Mouse (Mus musculus): ENCODE measurements around the gene Tor1aip2. TPM values are rescaled to one million over a fixed set of nuclear protein-coding genes. Genes with fewer than 3 reads are reported as not detected.

Tor1aip2 gene
- polyA plus RNA-seq, 1 experiment from 2014 or later = 53.9 TPM

GRCm38 (mm10) chr1:156084603-156085002 is 49.4 kb downstream of the Tor1aip2 start:
- H3K36me3 ChIP-seq (ENCODE audit: control insufficient read depth, insufficient read depth) = no peaks in the 10 kb centered on the region
- ATAC-seq (ENCODE audit: low read depth) = no peak
- WGBS (ENCODE audit: insufficient replicate concordance) = 53% methylated on average over 3 of the region's 3 CpGs
- H3K4me3 ChIP-seq (ENCODE audit: low read depth, low read length) = no peak overlapping the region
- H3K9me3 ChIP-seq (replicated peaks; ENCODE audit: control insufficient read depth, low read length) = no peaks in the 10 kb centered on the region
- H3K27me3 ChIP-seq (ENCODE audit: control insufficient read depth, insufficient read depth, low read depth, low read length) = no peaks in the 10 kb centered on the region
- no peak overlapping the region for H3K4me2 ChIP-seq (ENCODE audit: low read depth, low read length)
- no peaks in the 10 kb centered on the region for H3K4me1 ChIP-seq (ENCODE audit: control insufficient read depth, low read depth, low read length)
- no peak overlapping the region for H3K9ac ChIP-seq (ENCODE audit: low read depth, low read length)
- H3K27ac ChIP-seq (ENCODE audit: low read length) = no peak overlapping the region

GRCm38 (mm10) chr1:156085770-156086169 is 50.6 kb downstream of the Tor1aip2 start:
- Histone ChIP-seq H3K27ac (ENCODE audit: low read length) (no peak overlapping the region), H3K9ac (ENCODE audit: low read depth, low read length) (no peak overlapping the region), H3K9me3 (replicated peaks; ENCODE audit: control insufficient read depth, low read length) (no peaks in the 10 kb centered on the region), H3K4me2 (ENCODE audit: low read depth, low read length) (no peak overlapping the region), H3K36me3 (ENCODE audit: control insufficient read depth, insufficient read depth) (no peaks in the 10 kb centered on the region), H3K4me1 (ENCODE audit: control insufficient read depth, low read depth, low read length) (no peaks in the 10 kb centered on the region), H3K4me3 (ENCODE audit: low read depth, low read length) (no peak overlapping the region), H3K27me3 (ENCODE audit: control insufficient read depth, insufficient read depth, low read depth, low read length) (no peaks in the 10 kb centered on the region)
- 45% methylated on average over 5 of the region's 5 CpGs for WGBS (ENCODE audit: insufficient replicate concordance)
- ATAC-seq (ENCODE audit: low read depth) = no peak

- H3K36me3 ChIP-seq (ENCODE audit: control insufficient read depth, insufficient read depth) = no peaks in the 10 kb centered on the region
- no peaks in the 10 kb centered on the region for H3K27me3 ChIP-seq (ENCODE audit: control insufficient read depth, insufficient read depth, low read depth, low read length)
- WGBS (ENCODE audit: insufficient replicate concordance) = 25% methylated on average over 5 of the region's 5 CpGs
- no peak for ATAC-seq (ENCODE audit: low read depth)
- no peaks in the 10 kb centered on the region for H3K9me3 ChIP-seq (replicated peaks; ENCODE audit: control insufficient read depth, low read length)
- H3K9ac ChIP-seq (ENCODE audit: low read depth, low read length) = no peak overlapping the region
- no peak overlapping the region for H3K4me3 ChIP-seq (ENCODE audit: low read depth, low read length)
- H3K27ac ChIP-seq (ENCODE audit: low read length) = no peak overlapping the region
- H3K4me1 ChIP-seq (ENCODE audit: control insufficient read depth, low read depth, low read length) = peaks cover 2% of the 10 kb centered on the region; the same call in 1 of the 2 replicates
- H3K4me2 ChIP-seq (ENCODE audit: low read depth, low read length) = no peak overlapping the region
Observed at GRCm38 (mm10) chr1:156087586-156087985, 52.4 kb downstream of the Tor1aip2 start.

- WGBS (ENCODE audit: insufficient replicate concordance) = 59% methylated on average over 8 of the region's 8 CpGs
- no peak overlapping the region for H3K27ac ChIP-seq (ENCODE audit: low read length)
- ATAC-seq (ENCODE audit: low read depth) = no peak
- H3K9ac ChIP-seq (ENCODE audit: low read depth, low read length) = no peak overlapping the region
- no peaks in the 10 kb centered on the region for H3K9me3 ChIP-seq (replicated peaks; ENCODE audit: control insufficient read depth, low read length)
- H3K4me3 ChIP-seq (ENCODE audit: low read depth, low read length) = no peak overlapping the region
- H3K4me2 ChIP-seq (ENCODE audit: low read depth, low read length) = no peak overlapping the region
- no peaks in the 10 kb centered on the region for H3K36me3 ChIP-seq (ENCODE audit: control insufficient read depth, insufficient read depth)
- peaks cover 2% of the 10 kb centered on the region; the same call in 1 of the 2 replicates for H3K4me1 ChIP-seq (ENCODE audit: control insufficient read depth, low read depth, low read length)
- no peaks in the 10 kb centered on the region for H3K27me3 ChIP-seq (ENCODE audit: control insufficient read depth, insufficient read depth, low read depth, low read length)
Observed at GRCm38 (mm10) chr1:156089561-156089960, 54.4 kb downstream of the Tor1aip2 start.

GRCm38 (mm10) chr1:156090042-156090441 is 54.8 kb downstream of the Tor1aip2 start:
- Histone ChIP-seq H3K36me3 (ENCODE audit: control insufficient read depth, insufficient read depth) (no peaks in the 10 kb centered on the region), H3K4me3 (ENCODE audit: low read depth, low read length) (no peak overlapping the region), H3K4me2 (ENCODE audit: low read depth, low read length) (no peak overlapping the region), H3K27me3 (ENCODE audit: control insufficient read depth, insufficient read depth, low read depth, low read length) (no peaks in the 10 kb centered on the region), H3K9ac (ENCODE audit: low read depth, low read length) (no peak overlapping the region), H3K27ac (ENCODE audit: low read length) (no peak overlapping the region), H3K9me3 (replicated peaks; ENCODE audit: control insufficient read depth, low read length) (no peaks in the 10 kb centered on the region), H3K4me1 (ENCODE audit: control insufficient read depth, low read depth, low read length) (peaks cover 2% of the 10 kb centered on the region; the same call in 1 of the 2 replicates)
- no peak for ATAC-seq (ENCODE audit: low read depth)
- WGBS (ENCODE audit: insufficient replicate concordance) = 69% methylated on average over 4 of the region's 4 CpGs

- Histone ChIP-seq H3K9ac (ENCODE audit: low read depth, low read length) (no peak overlapping the region), H3K4me2 (ENCODE audit: low read depth, low read length) (no peak overlapping the region), H3K27me3 (ENCODE audit: control insufficient read depth, insufficient read depth, low read depth, low read length) (no peaks in the 10 kb centered on the region), H3K4me1 (ENCODE audit: control insufficient read depth, low read depth, low read length) (peaks cover 2% of the 10 kb centered on the region; the same call in 1 of the 2 replicates), H3K9me3 (replicated peaks; ENCODE audit: control insufficient read depth, low read length) (no peaks in the 10 kb centered on the region), H3K4me3 (ENCODE audit: low read depth, low read length) (no peak overlapping the region), H3K27ac (ENCODE audit: low read length) (no peak overlapping the region), H3K36me3 (ENCODE audit: control insufficient read depth, insufficient read depth) (no peaks in the 10 kb centered on the region)
- no peak for ATAC-seq (ENCODE audit: low read depth)
- WGBS (ENCODE audit: insufficient replicate concordance) = 14% methylated on average over 4 of the region's 4 CpGs
Observed at GRCm38 (mm10) chr1:156091811-156092210, 56.6 kb downstream of the Tor1aip2 start.

- H3K9ac ChIP-seq (ENCODE audit: low read depth, low read length) = no peak overlapping the region
- 54% methylated on average over 2 of the region's 2 CpGs for WGBS (ENCODE audit: insufficient replicate concordance)
- H3K4me2 ChIP-seq (ENCODE audit: low read depth, low read length) = no peak overlapping the region
- no peaks in the 10 kb centered on the region for H3K27me3 ChIP-seq (ENCODE audit: control insufficient read depth, insufficient read depth, low read depth, low read length)
- H3K27ac ChIP-seq (ENCODE audit: low read length) = no peak overlapping the region
- H3K36me3 ChIP-seq (ENCODE audit: control insufficient read depth, insufficient read depth) = no peaks in the 10 kb centered on the region
- ATAC-seq (ENCODE audit: low read depth) = no peak
- no peak overlapping the region for H3K4me3 ChIP-seq (ENCODE audit: low read depth, low read length)
- H3K4me1 ChIP-seq (ENCODE audit: control insufficient read depth, low read depth, low read length) = no peaks in the 10 kb centered on the region
- H3K9me3 ChIP-seq (replicated peaks; ENCODE audit: control insufficient read depth, low read length) = no peaks in the 10 kb centered on the region
Observed at GRCm38 (mm10) chr1:156103763-156104162, 68.6 kb downstream of the Tor1aip2 start.

GRCm38 (mm10) chr1:156105381-156105780 is 70.2 kb downstream of the Tor1aip2 start:
- Histone ChIP-seq H3K9ac (ENCODE audit: low read depth, low read length) (no peak overlapping the region), H3K4me3 (ENCODE audit: low read depth, low read length) (no peak overlapping the region), H3K4me1 (ENCODE audit: control insufficient read depth, low read depth, low read length) (no peaks in the 10 kb centered on the region), H3K4me2 (ENCODE audit: low read depth, low read length) (no peak overlapping the region), H3K27ac (ENCODE audit: low read length) (no peak overlapping the region), H3K9me3 (replicated peaks; ENCODE audit: control insufficient read depth, low read length) (no peaks in the 10 kb centered on the region), H3K36me3 (ENCODE audit: control insufficient read depth, insufficient read depth) (no peaks in the 10 kb centered on the region), H3K27me3 (ENCODE audit: control insufficient read depth, insufficient read depth, low read depth, low read length) (no peaks in the 10 kb centered on the region)
- no peak for ATAC-seq (ENCODE audit: low read depth)
- WGBS (ENCODE audit: insufficient replicate concordance) = 65% methylated on average over 2 of the region's 2 CpGs

- no peak for ATAC-seq (ENCODE audit: low read depth)
- Histone ChIP-seq H3K9me3 (replicated peaks; ENCODE audit: control insufficient read depth, low read length) (no peaks in the 10 kb centered on the region), H3K4me3 (ENCODE audit: low read depth, low read length) (no peak overlapping the region), H3K27me3 (ENCODE audit: control insufficient read depth, insufficient read depth, low read depth, low read length) (no peaks in the 10 kb centered on the region), H3K4me2 (ENCODE audit: low read depth, low read length) (no peak overlapping the region), H3K4me1 (ENCODE audit: control insufficient read depth, low read depth, low read length) (no peaks in the 10 kb centered on the region), H3K9ac (ENCODE audit: low read depth, low read length) (no peak overlapping the region), H3K36me3 (ENCODE audit: control insufficient read depth, insufficient read depth) (no peaks in the 10 kb centered on the region), H3K27ac (ENCODE audit: low read length) (no peak overlapping the region)
- 71% methylated on average over 2 of the region's 2 CpGs for WGBS (ENCODE audit: insufficient replicate concordance)
Observed at GRCm38 (mm10) chr1:156107424-156107823, 72.2 kb downstream of the Tor1aip2 start.
